Mouse (Mus musculus) layer of hippocampus, adult 18-20 months (tissue): ENCODE results near the gene Zdhhc12. TPM values are rescaled to one million over a fixed set of nuclear protein-coding genes. Genes with fewer than 3 reads are reported as not detected.

Experiments used
- total RNA-seq, 2 experiments: library from RNA; stranded (reverse); gene quantifications; 2 replicates each; pipeline ENCODE4 v1.2.3; 2021

Gene Zdhhc12
- total RNA-seq, 2 experiments from 2014 or later = 7.9 to 10.5 TPM

Other genes with a start within 250 kb of the Zdhhc12 start
- 1 to 10 TPM; 7.5 to 9.0 TPM for gene Cercam, start 224.5 kb downstream of the Zdhhc12 start, total RNA-seq
- gene Odf2, start 204.4 kb downstream of the Zdhhc12 start, total RNA-seq = 10 to 100 TPM; 87.0 to 88.7 TPM
- 10 to 100 TPM; 43.2 to 44.4 TPM for gene Gle1, start 158.2 kb downstream of the Zdhhc12 start, total RNA-seq
- 100 to 1,000 TPM; 815 TPM for gene Sptan1, start 128.1 kb downstream of the Zdhhc12 start, total RNA-seq
- 10 to 100 TPM; 38.3 to 39.4 TPM for gene Wdr34, start 44.8 kb downstream of the Zdhhc12 start, total RNA-seq
- 100 to 1,000 TPM; 192 to 199 TPM for gene Set, start 36.3 kb downstream of the Zdhhc12 start, total RNA-seq
- 1 to 10 TPM; 2.1 to 3.8 TPM for gene Pkn3, start 16.0 kb downstream of the Zdhhc12 start, total RNA-seq
- 100 to 1,000 TPM; 187 to 193 TPM for gene Zer1, start 30.9 kb upstream of the Zdhhc12 start, total RNA-seq
- gene Tbc1d13, start 40.1 kb upstream of the Zdhhc12 start, total RNA-seq = 10 to 100 TPM; 51.1 to 54.7 TPM
- gene Endog, start 77.8 kb upstream of the Zdhhc12 start, total RNA-seq = 10 to 100 TPM; 20.7 to 24.9 TPM
- gene Spout1, start 84.8 kb upstream of the Zdhhc12 start, total RNA-seq = 10 to 100 TPM; 34.2 to 34.6 TPM
- gene Kyat1, start 112.2 kb upstream of the Zdhhc12 start, total RNA-seq = 10 to 100 TPM; 15.2 to 16.1 TPM
- gene Lrrc8a, start 144.1 kb upstream of the Zdhhc12 start, total RNA-seq = 10 to 100 TPM; 61.5 to 62.8 TPM
- 1 to 10 TPM; 8.4 to 9.5 TPM for gene Gm28035, start 146.9 kb upstream of the Zdhhc12 start, total RNA-seq
- 10 to 100 TPM; 17.7 to 20.1 TPM for gene Phyhd1, start 172.6 kb upstream of the Zdhhc12 start, total RNA-seq
- gene Gm28038, start 187.4 kb upstream of the Zdhhc12 start, total RNA-seq = not detected
- 10 to 100 TPM; 19.8 to 22.3 TPM for gene Dolk, start 192.7 kb upstream of the Zdhhc12 start, total RNA-seq
- 10 to 100 TPM; 19.5 to 21.9 TPM for gene Nup188, start 192.7 kb upstream of the Zdhhc12 start, total RNA-seq